ENCODE assay signal across 8 mouse cellular contexts in genomic region chr10:107272804-107273145, GRCm38 (mm10). TPM values are rescaled to one million over a fixed set of nuclear protein-coding genes. Genes with fewer than 3 reads are reported as not detected.
DNase-seq lines count a peak whose midpoint lies in the region; ATAC-seq and TF ChIP-seq lines count a peak whose summit lies in the region.

No protein-coding gene starts in this region.

- intact Hi-C loops in gastrocnemius, adult 2 months (cut with DNase I) = no loop called here
- intact Hi-C loops in gastrocnemius, postnatal 14 days (cut with DNase I; ENCODE audit: low total_unique reads) = no loop called here

- no peak for TF ChIP-seq CTCF in gastrocnemius, adult 2 months (IDR thresholded peaks at IDR 0.05)
- TF ChIP-seq CTCF in intestine, postnatal 0 days (IDR thresholded peaks at IDR 0.05; ENCODE audit: low read depth) = no peak
- TF ChIP-seq CTCF in midbrain, postnatal 0 days (IDR thresholded peaks at IDR 0.05) = 0 out of 2 replicates have a peak, but pooled peaks have one; percentile 17
- no peak for TF ChIP-seq CTCF in lung, adult 2 months (IDR thresholded peaks at IDR 0.05; ENCODE audit: insufficient read depth, low read length)

- peak overlapping the region; percentile 78 for H3K27ac ChIP-seq in gastrocnemius, adult 2 months
- no peak overlapping the region for H3K27ac ChIP-seq in intestine, postnatal 0 days (ENCODE audit: low read depth, low read length)
- peak overlapping the region; percentile 88 for H3K27ac ChIP-seq in midbrain, postnatal 0 days (ENCODE audit: low read depth, low read length)

- peak overlapping the region; percentile 76 for H3K4me3 ChIP-seq in gastrocnemius, adult 2 months
- peak overlapping the region; percentile 62 for H3K4me3 ChIP-seq in intestine, postnatal 0 days (ENCODE audit: low read depth, low read length)
- H3K4me3 ChIP-seq in midbrain, postnatal 0 days (ENCODE audit: low read depth, low read length) = peak overlapping the region; percentile 67
- no peak overlapping the region for H3K4me3 ChIP-seq in lung, adult 2 months (replicated peaks; ENCODE audit: extremely low read depth, low read depth, low read length)

- peak; percentile 28; the same call in 1 of the 2 replicates for ATAC-seq in intestine, postnatal 0 days
- ATAC-seq in midbrain, postnatal 0 days (ENCODE audit: low FRiP score) = peak; percentile 67

- no peaks in the 10 kb centered on the region for H3K9me3 ChIP-seq in intestine, postnatal 0 days (ENCODE audit: control insufficient read depth)
- no peaks in the 10 kb centered on the region for H3K9me3 ChIP-seq in midbrain, postnatal 0 days (ENCODE audit: low read length)

- H3K9ac ChIP-seq in intestine, postnatal 0 days (ENCODE audit: low read depth, low read length) = no peak overlapping the region
- H3K9ac ChIP-seq in midbrain, postnatal 0 days (replicated peaks; ENCODE audit: low read length, poor library complexity, severe bottlenecking) = peak overlapping the region; percentile 75

- peaks cover 18% of the 10 kb centered on the region; the same call in 1 of the 2 replicates for H3K27me3 ChIP-seq in intestine, postnatal 0 days (replicated peaks; ENCODE audit: control insufficient read depth, insufficient read depth, low read length)
- H3K27me3 ChIP-seq in midbrain, postnatal 0 days (ENCODE audit: insufficient read depth, low read length) = no peaks in the 10 kb centered on the region

- no peaks in the 10 kb centered on the region for H3K36me3 ChIP-seq in intestine, postnatal 0 days (ENCODE audit: control insufficient read depth, insufficient read depth)
- no peaks in the 10 kb centered on the region for H3K36me3 ChIP-seq in midbrain, postnatal 0 days (ENCODE audit: insufficient read depth, low read length)

- WGBS in intestine, postnatal 0 days = 5% methylated on average over 11 of the region's 11 CpGs
- 2% methylated on average over 11 of the region's 11 CpGs for WGBS in midbrain, postnatal 0 days
- 10% methylated on average over 11 of the region's 11 CpGs for WGBS in lung, adult 2 months

- peak; percentile 16 for DNase-seq in gastrocnemius, adult 2 months
- DNase-seq in gastrocnemius, postnatal 14 days = no peak
- peak; percentile 34 for DNase-seq in right cerebral cortex, adult 18-20 months
- no peak for DNase-seq in right cerebral cortex, adult 2 months (ENCODE audit: low spot score in 2 of 2)
- DNase-seq in midbrain, postnatal 0 days (ENCODE audit: low spot score) = no peak
- DNase-seq in spleen, adult 12 weeks (ENCODE audit: low spot score) = no peak
- DNase-seq in lung, adult 2 months = no peak

- H3K4me1 ChIP-seq in intestine, postnatal 0 days (replicated peaks; ENCODE audit: control insufficient read depth, insufficient read depth, low read length) = no peaks in the 10 kb centered on the region
- peaks cover 3% of the 10 kb centered on the region for H3K4me1 ChIP-seq in midbrain, postnatal 0 days (ENCODE audit: insufficient read depth, low read length)
- no peaks in the 10 kb centered on the region for H3K4me1 ChIP-seq in lung, adult 2 months (ENCODE audit: control insufficient read depth, insufficient read depth, low read length)

- TF ChIP-seq POLR2A in lung, adult 2 months (IDR thresholded peaks at IDR 0.05; ENCODE audit: borderline replicate concordance, extremely low read depth, low read depth, low read length) = no peak

- peak overlapping the region; percentile 98 for H3K4me2 ChIP-seq in intestine, postnatal 0 days (replicated peaks; ENCODE audit: low read depth)
- H3K4me2 ChIP-seq in midbrain, postnatal 0 days (ENCODE audit: low read depth, low read length, poor library complexity, severe bottlenecking) = peak overlapping the region; percentile 77

RNA-seq across cellular contexts. Expression of gene Lin7a, which starts 1.3 kb away (rescaled TPM):
- total RNA-seq in gastrocnemius, adult 2 months (2021) = 1 to 10 TPM in 1 of 2 experiments, under 1 TPM in 1; 0.99 to 1.8 TPM
- 1 to 10 TPM; 1.9 to 3.8 TPM for total RNA-seq in gastrocnemius, postnatal 14 days (2021)
- 0.90 and 0.92 TPM in 2 replicates for polyA plus RNA-seq in intestine, postnatal 0 days (2015; fragmentation: Nextera tagmentation; extraction: Ambion mirVana)
- total RNA-seq in midbrain, postnatal 0 days (2014; rRNA removed) = 41.7 and 44.6 TPM in 2 replicates
- 27.0 and 28.5 TPM in 2 replicates for polyA plus RNA-seq in midbrain, postnatal 0 days (2015; fragmentation: Nextera tagmentation; extraction: Ambion mirVana)
- polyA plus RNA-seq in lung, adult 2 months (2012; rRNA removed) = not detected in 2 replicates

Comparison
In these comparisons a context has a peak if more than half of its experiments do, and no peak if none do; other contexts are left out.
1. DNase-seq: peak in gastrocnemius, adult 2 months (single experiment) and right cerebral cortex, adult 18-20 months (single experiment); none in gastrocnemius, postnatal 14 days (single experiment), right cerebral cortex, adult 2 months (0 of 2), midbrain, postnatal 0 days (single experiment), spleen, adult 12 weeks (single experiment) and lung, adult 2 months (single experiment).